Mouse (Mus musculus): ENCODE data around the gene A730061H03Rik.
A peak's percentile ranks its signal among the peaks of the same experiment; 100 is the strongest.

The A730061H03Rik gene

DNA sequence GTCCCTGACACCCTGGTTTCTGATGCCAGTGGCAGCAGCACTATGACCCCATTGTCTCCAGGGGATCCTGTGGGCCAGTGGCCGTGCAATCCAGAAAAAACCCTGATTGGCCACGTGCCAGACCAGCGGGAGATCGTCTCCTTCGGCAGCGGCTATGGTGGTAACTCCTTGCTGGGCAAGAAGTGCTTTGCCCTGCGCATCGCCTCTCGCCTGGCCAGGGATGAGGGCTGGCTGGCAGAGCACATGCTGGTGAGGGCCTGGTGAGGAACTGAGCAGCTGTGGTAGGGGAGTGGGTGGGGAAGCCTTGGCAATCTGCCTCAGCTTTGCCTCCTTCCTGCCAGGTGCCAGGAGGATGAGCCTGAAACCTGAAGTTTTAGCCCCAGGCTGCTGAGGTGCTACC, 15.9 kb downstream of the A730061H03Rik start:
- no peak for DNase-seq

DNA sequence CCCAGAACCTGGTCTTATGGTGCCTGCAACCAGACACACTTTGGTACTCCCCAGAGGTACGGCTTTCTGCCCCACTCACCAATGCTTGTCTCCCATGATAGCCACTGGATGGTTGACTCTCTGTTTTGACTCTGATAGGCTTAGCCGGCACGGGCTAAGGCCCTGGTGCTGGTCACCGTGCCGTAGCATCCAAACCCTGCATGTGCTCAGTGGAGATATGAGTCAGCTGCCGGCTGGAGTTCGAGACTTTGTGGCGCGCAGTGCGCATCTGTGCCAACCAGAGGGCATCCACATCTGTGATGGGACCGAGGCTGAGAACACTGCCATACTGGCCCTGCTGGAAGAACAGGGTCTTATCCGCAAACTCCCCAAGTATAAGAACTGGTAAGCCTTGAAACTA, 17.9 kb downstream of the A730061H03Rik start:
- no peak for DNase-seq

DNA sequence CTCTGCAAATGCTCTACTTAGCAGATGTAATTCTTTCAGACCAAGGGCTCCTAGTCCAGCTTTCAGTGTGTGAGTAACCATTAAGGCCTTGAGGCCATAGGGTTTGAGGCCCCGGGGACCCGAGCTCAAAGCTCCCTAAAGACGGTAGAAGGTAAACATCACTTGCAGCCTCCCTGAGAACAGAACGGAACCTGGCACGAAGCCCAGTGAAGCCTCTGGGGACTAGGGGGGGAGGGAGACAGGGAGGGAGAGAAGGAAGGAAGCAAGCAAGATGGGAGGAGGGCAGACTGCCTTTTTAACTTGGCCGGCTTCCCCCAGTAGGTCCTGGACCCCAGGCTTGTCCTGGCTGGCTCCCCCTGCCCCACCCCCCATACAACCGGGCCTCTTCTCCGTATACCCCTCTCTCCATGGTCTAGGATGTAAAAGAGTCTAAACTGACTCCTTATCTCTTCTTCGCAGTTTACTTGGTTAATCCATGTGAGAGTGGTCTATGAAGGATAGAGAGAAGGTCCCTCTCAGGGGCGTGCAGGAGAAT, 19.4 kb downstream of the A730061H03Rik start:
- peak; percentile 92 for DNase-seq

DNA sequence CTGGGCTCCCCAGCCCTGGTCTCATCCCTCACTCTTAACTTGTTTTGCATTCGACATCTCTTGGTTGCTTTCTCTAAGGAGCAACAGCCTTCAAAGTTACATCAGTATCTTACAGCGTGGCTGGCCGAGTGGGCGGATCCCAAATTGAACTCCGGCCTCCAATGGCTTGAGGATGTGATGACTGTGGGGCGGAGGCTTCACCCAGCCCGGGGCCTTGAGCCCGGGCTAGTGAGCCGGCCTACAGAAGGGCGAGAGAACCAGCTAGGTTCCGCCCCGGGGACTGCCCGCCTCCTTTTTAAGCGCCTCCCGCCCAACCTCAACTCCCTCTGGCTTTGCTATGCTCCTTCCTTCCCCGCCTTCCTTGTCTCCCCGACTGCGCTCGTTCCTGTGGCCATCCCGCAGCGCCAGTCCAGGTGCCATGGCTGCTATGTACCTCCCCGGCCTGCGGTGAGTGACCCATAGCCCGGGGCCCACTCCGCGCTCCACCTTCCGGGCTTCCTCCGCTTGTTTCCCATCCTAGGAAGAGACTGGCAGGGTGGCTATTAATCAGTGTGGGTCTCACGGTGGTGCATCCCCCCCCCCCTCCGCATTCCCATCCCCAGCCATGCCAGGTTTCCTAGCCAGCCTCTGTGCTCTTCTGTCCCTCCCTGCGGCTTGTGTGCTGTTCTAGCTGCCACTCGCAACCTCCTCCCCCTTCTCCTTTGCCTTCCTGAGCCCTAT, 20.0 kb downstream of the A730061H03Rik start, which contains the start of gene Pck2:
Pck2 (plus strand) TSS at position 200 of the 720 bp plus-strand sequence.
- DNase-seq: peak; percentile 88 to 94

DNA sequence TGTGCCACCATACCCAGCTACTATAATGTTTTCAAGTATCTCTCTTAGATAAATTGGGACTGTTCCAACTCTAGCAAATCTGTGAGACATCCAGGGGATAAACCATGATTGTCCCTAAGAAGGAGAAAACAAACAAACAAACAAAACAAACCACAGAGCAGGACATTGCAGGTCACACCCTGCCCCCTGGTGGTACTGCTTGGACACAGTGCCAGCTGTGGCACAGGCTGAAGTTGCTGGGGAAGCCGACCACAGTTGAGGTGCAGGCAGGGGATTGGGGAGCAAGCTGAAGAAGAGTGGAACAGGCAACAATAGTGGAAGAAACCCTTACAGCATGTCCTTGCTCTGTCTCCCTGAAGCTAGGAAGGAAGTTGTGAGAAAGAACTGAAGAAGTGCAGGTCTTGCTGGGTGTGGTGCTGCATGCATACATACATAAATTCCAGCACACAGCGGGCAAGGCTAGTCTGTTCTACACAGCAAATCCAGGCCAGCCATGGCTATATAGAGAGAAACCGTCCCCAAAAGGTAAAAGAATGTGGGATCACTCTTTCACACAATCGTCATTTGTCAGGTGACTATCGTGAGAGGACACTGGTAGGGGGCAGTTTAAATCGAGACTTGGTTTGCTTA, 24.0 kb downstream of the A730061H03Rik start:
- peak; percentile 76 for DNase-seq

DNA sequence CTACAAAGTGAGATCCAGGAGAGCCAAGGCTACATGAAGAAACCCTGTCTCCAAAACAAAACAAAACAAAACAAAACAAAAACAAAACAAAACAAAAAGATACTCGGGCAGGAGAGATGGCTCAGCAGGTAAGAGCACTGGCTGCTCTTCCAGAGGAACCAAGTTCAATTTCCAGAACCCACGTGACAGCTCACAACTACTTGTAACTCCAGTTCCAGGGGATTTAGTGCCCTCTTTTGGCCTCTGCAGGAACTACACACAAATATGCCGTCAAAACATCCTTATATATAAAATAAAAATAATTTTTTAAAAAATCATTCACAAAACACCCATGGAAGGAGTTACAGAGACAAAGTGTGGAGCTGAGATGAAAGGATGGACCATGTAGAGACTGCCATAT, 32.3 kb downstream of the A730061H03Rik start:
- DNase-seq: peak; percentile 42

DNA sequence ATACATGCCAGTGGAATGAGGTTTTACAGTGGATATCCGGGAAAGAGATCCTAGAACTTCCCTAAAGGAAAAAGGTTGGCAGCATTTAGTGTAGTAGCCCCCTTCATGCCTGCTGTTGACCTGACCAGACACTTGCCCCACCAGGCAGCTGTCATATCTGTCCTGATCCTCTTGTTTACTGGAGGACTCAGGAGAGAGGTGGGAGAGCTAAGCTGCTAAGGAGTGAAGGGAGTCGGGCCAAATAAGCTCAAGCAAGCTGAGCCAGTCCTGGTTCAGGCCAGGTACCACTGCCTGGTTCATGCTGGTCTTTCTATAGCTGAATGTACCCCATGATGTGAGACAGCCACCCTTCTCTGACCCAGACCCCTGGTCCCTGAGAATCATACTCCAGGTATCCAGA, 33.5 kb downstream of the A730061H03Rik start:
- no peak for DNase-seq

DNA sequence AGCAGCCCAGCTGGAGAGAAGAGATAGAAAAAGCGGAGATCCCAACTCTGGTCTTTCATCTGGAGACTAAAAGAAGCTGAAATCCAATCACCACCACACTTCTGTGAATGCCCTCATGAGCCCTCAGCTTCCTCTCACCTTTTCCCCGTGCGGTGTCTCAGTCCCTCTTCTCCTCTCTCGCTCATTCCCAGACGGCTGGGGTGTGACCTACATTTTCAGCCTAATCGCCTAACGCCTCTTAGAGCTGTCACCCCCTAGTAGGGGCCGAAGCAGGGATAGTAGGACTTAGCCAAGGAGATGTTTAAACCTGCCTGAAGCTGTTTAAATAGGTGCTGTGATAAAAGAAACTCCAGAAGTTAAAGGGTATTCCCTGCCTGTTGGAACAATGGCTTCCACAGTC, 35.4 kb downstream of the A730061H03Rik start, which contains the start of gene Nrl:
Nrl (minus strand) TSS at position 197 of the 400 bp plus-strand sequence.
- no peak for DNase-seq

DNA sequence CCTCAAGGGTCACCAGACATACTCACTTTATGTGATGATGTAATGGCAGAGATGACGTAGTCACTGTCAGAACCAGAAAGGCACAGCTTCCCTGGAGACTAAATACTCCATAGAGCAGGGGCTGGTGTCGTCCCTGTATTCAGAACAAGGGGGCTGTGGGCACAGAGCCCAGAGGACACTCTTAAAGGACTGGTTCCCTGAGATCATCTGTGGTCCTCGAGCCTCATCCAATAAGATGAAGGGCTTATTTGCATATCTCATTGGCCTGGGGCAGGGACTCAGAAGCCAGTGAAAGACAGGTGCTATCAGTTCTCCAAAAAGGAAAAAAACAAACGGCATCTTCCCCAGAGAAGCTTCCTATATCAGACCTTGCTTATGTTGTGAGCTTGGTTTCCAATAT, 36.1 kb downstream of the A730061H03Rik start:
- no peak for DNase-seq

DNA sequence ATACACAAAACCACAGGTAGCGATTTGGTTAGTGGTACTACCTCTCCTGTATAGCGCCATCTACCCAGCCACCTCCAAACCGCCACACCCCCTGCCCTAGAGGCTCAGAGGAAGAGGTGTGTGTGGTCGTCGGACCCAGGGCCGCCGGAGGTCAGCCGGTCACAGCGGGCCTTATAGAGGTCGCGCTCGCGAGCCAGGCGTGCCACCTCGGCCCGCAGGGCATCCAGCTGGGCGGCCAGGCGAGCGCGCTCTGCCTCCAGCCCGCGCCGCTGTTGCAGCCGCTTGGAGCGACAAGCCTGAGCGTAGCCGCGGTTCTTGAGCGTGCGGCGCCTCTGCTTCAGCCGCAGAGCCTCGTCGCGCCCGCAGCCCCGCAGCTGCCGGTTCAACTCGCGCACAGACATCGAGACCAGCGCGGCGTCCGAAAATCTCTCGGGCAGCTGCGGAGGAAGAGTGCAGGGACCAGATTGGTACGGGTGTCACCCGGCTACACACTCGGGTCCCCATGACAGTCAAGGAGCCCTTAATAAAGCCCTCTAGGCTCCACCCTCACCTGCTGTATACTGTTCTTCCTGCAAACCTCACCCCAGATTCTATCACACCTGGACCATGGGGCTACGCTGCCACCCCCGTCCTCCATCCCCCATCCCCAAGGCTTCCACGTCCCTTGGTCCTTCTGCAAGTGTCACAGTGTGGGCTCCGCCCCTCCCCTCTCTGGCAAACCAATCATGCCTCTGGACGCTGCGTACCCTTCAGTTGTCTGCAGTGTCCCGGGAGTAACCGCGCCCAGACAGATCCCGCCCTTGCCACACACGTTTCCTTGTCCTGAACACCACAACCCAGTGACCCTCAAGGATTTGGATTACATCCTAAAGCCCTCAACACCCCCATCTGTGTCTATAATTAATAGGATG, 39.5 kb downstream of the A730061H03Rik start:
- DNase-seq: peak; percentile 32 to 57

DNA sequence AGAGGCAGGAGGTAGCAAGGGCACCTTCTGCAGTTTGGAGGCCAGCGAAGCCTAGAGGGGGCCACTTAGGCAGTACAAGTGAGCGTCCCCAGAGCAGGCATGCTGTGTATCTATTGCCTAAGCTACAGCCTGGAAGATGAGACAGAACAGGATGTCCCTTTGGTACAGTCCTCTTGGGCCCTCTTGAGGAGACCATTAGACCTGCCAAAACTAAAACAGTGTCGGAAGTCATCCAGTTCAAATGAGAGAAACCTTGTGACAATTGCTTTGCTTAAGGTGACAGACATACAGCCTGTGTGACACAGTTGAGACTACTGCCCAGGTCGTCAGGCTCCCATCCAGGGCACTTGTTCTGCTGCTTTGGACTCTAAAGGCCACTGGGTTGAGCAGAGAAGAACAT, 40.6 kb downstream of the A730061H03Rik start:
- no peak for DNase-seq

DNA sequence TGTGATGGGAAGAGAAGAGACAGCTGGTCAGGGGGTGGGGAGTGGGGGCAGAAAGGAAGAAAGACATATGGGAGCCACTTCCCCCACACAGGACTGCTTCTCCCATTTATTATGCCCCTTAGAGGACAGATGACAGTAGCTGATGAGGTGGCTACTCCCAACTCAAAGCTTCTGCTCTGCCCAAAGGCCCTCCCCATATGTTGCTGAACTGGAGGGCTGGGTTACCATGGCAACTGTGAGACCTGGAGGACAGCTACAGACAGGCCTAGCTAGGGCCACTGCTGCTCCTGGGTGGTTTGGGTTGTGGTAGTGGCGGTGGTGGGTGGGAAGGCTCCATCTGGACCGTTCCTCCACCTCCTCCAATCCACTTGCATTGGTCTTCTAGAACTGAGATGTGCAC, 41.3 kb downstream of the A730061H03Rik start:
- no peak for DNase-seq

DNA sequence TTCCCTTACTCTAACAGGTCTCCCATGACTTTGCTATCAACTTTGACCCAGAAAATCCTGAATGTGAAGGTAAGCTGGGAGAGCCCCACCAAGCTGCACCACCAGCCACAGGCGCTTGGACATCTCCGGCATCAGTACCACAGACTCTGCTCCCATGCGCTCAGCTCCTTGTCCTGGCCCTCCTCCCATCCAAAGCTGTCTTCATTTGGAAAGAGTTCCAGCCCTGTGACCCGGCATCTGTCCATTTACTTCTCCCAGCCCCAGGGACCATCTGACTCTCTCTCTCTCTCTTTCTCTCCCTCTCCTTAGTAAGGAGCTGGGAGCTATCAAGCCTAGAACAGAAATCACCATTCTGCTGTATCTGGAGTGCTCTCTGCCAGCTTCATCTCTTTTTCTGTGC, 44.4 kb downstream of the A730061H03Rik start:
- no peak for DNase-seq

DNA sequence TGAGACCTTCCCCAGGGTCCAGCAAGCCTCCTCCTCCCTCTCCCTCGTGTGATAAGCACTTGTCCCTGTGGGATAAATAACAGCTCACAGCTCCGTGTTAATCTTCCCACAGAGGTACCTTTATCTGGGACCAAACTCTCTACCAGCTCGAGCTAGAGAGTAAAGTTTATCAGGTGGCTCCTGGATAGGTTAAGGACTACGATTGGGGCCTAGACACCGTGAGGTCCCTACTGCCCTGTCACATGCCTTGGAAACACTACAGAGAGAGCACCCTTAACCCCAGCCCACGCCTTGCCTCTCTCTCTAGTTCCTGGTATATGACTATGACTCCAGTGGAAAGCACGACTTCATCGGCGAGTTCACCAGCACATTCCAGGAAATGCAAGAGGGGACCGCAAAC, 46.3 kb downstream of the A730061H03Rik start:
- no peak for DNase-seq

DNA sequence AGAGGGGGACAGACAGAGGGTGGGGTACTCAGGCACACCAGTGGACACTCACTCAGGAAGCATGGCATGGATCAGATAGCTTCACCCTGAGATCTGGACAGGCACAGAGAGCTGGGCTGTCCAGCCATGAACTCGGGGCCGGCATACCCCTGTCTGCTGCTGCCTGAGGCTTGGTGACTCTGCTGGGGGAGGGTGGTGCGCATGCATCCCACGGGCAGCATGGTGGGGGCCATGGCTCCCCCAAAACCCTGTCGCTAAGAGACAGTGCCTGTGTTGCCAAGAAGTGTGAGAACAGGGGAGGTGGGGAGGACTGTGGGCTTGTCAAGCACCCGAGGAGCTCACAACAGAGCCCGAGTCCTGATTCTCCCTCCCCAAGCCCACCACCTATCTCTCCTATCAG, 49.2 kb downstream of the A730061H03Rik start:
- DNase-seq: no peak

DNA sequence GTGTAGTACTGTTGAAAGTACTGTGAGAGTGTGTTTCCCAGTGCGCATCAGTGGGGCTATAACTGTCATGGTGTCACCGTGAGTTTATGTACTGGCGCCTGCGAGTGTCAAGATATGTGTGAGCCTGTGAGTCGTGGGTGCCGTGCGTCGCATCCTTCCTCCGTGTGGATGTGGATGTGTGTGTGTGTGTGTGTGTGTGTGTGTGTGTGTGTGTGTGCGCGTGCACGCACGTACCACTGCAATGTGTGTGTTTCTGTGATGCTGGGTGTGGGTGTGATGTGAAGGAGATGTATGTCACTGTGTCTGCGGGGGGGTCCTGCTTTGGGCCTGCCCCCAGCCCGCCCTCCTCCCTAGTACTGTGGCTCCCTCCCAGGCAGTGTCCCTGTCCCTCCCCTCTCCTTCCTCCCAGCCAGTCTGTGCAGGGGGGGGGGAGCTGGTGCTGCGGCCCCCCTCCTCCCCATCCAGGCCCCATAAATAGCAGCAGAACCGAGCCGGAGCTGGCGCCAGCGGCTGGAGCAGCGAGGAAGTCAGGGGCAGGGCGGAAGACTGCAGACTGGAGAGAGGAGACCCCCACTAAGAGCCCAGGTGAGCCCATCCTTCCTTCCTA, 50.0 kb downstream of the A730061H03Rik start, which contains the start of gene Cpne6:
Cpne6 (plus strand) TSS at position 321 of the 607 bp plus-strand sequence.
- DNase-seq: no peak

All from kidney, postnatal 4 days (tissue).